Mouse (Mus musculus) brown adipose tissue, adult 24 weeks (tissue): ENCODE data around the gene Glb1. TPM values are rescaled to one million over a fixed set of nuclear protein-coding genes. Genes with fewer than 3 reads are reported as not detected.
"Not testable (repeated sequence)": the region's sequence is repeated elsewhere in the genome, so short reads cannot be mapped to it uniquely, and the experiment has no call there.

Experiments
- H3K27ac ChIP-seq: fragments of 200-500 bp; replicated peaks from 2 replicates; pipeline ENCODE4 v1.5.1; 2012; ENCODE audit warnings: low read depth, mild to moderate bottlenecking, low read length
- H3K4me1 ChIP-seq: fragments of 200-500 bp; 2 replicates; pipeline ENCODE4 v1.6.1; 2012; ENCODE audit warnings: low read length, mixed read lengths; ENCODE audit not compliant: control insufficient read depth, insufficient read depth, insufficient read length
- H3K4me3 ChIP-seq: fragments of 200-500 bp; 2 replicates; pipeline ENCODE4 v1.5.1; 2012; ENCODE audit warnings: low read depth, mild to moderate bottlenecking, low read length, moderate library complexity; ENCODE audit not compliant: insufficient read depth
- polyA plus RNA-seq: library from polyadenylated mRNA; stranded (reverse); fragments of >200 nt; gene quantifications from 2 replicates; pipeline ENCODE4 v1.2.4, GENCODE M21; 2012; ENCODE audit not compliant: missing spikeins, insufficient read depth, insufficient read length

Gene Glb1
- polyA plus RNA-seq, 1 experiment, result 10.5 TPM

DNA sequence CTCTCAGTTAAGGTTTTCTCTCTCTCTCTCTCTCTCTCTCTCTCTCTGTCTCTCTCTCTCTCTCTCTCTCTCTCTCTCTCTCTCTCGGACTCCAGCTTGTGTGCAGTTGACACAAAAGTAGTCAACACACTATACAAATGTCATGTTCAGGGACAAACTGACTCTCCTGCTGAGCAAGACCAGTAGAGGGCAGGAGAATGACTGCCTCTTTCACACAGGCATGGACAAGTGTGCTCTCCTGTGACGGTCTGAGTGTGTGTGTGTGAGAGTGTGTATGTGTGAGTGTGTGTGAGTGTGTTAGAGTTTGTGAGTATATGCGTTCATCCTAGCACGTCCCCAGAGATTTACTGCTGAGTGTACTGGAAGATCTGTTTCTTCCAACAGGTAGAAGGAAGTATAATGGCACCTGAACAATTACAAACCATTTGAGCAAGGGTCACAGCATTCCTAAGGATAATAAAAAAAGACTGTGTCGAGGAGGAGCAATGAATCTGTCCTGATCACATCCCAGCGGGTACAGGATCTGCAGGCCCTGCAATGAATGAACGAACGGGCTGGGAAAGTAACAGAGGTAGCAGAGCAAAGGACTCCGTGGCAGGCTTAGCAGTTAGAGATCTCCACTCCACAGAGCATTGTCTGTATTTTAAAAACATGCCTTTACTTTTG is 118.1 kb downstream of the Glb1 start:
- no peak overlapping the region for H3K27ac ChIP-seq
- no peaks in the 10 kb centered on the region for H3K4me1 ChIP-seq
- no peak overlapping the region for H3K4me3 ChIP-seq

DNA sequence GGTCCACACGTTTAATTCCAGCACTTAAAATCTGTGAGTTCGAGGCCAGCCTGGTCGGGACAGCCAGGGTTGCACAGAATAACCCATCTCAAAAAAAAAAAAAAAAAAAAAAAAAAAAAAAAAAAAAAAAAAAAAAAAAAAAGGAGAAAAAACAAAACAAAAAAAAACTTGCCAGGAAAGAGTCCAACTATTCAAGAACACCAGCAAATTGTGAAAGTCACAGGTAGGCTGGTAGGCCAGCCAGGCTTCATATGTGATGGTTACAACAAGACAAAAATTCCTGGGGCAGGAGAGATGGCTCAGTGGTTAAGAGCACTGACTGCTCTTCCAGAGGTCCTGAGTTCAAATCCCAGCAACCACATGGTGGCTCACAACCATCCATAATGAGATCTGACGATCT is 119.7 kb downstream of the Glb1 start:
- H3K4me3 ChIP-seq, H3K27ac ChIP-seq, H3K4me1 ChIP-seq: not testable (repeated sequence)

GRCm38 (mm10) chr9:114522041-114522440 is 121.2 kb downstream of the Glb1 start:
- Histone ChIP-seq H3K4me3 (no peak overlapping the region), H3K4me1 (peaks cover 3% of the 10 kb centered on the region; the same call in 1 of the 2 replicates), H3K27ac (no peak overlapping the region)

DNA sequence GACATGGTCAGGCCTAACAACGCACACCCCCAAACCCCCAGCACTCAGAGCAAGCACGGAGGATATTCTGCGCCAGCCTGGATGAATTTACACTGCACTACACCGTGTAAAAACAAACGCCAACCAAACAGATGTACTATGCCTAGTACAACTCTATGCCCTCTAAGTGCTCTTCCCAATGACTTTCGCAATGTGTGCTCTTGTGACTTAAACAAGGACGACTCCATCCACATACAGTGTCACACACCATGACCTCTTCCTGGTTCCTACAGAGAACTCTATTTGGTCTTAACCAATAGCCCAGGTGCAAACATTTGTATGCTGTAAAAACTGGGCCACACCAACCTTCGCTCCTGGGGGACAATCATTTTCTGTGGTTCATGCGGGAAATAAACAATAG is 121.6 kb downstream of the Glb1 start:
- H3K4me1 ChIP-seq, result peaks cover 3% of the 10 kb centered on the region; the same call in 1 of the 2 replicates
- H3K27ac ChIP-seq, result no peak overlapping the region
- no peak overlapping the region for H3K4me3 ChIP-seq

Other genes with a start within 250 kb of the Glb1 start
- not detected in 2 replicates for gene Bcl2a1c, start 70.9 kb upstream of the Glb1 start, polyA plus RNA-seq
- 53.4 and 60.5 TPM in 2 replicates for gene Crtap, start 10.4 kb upstream of the Glb1 start, polyA plus RNA-seq
- gene Tmppe, start within 50 bp of the Glb1 start, polyA plus RNA-seq, result 1.1 and 1.5 TPM in 2 replicates
- gene Ccr4, start 103.8 kb downstream of the Glb1 start, polyA plus RNA-seq, result not detected in 2 replicates
- not detected in 2 replicates for gene C130032M10Rik, start 114.6 kb downstream of the Glb1 start, polyA plus RNA-seq
- gene Trim71, start 163.3 kb downstream of the Glb1 start, polyA plus RNA-seq, result not detected in 2 replicates
- 11.6 and 13.2 TPM in 2 replicates for gene Cnot10, start 239.1 kb downstream of the Glb1 start, polyA plus RNA-seq